Mouse (Mus musculus): Measurements from ENCODE around the gene Clcn1. TPM values are rescaled to one million over a fixed set of nuclear protein-coding genes. Genes with fewer than 3 reads are reported as not detected.

Clcn1 gene
- polyA plus RNA-seq (2015; fragmentation: Nextera tagmentation; extraction: Ambion mirVana) = 0.33 and 1.0 TPM in 2 replicates

GRCm38 (mm10) chr6:42286448-42286847 is at the start of gene Clcn1:
TSS of gene Clcn1 (plus strand) at chr6:42286685.
- Histone ChIP-seq H3K4me2 (no peak within 1 kb of the TSS), H3K4me3 (no peak within 1 kb of the TSS), H3K9ac (no peak within 1 kb of the TSS), H3K27ac (no peak within 1 kb of the TSS), H3K36me3 (peaks cover 22% of the 10 kb centered on the region), H3K9me3 (no peaks in the 10 kb centered on the region), H3K4me1 (no peaks in the 10 kb centered on the region), H3K27me3 (no peaks in the 10 kb centered on the region)
- WGBS = 57% methylated on average over 5 of the region's 5 CpGs
- peak; percentile 49; the same call in 1 of the 2 replicates for ATAC-seq (ENCODE audit: insufficient number of reproducible peaks, low FRiP score, low TSS enrichment, low read depth)

- Histone ChIP-seq H3K4me1 (no peaks in the 10 kb centered on the region), H3K27ac (no peak overlapping the region), H3K4me2 (no peak overlapping the region), H3K4me3 (no peak overlapping the region), H3K27me3 (no peaks in the 10 kb centered on the region), H3K36me3 (no peaks in the 10 kb centered on the region), H3K9me3 (no peaks in the 10 kb centered on the region), H3K9ac (no peak overlapping the region)
- ATAC-seq (ENCODE audit: insufficient number of reproducible peaks, low FRiP score, low TSS enrichment, low read depth) = no peak
- WGBS = 70% methylated on average over 6 of the region's 6 CpGs
Observed at GRCm38 (mm10) chr6:42237276-42237805, 49.1 kb upstream of the Clcn1 start.

- WGBS = 70% methylated on average over 6 of the region's 6 CpGs
- H3K27ac ChIP-seq = no peak overlapping the region
- no peak for ATAC-seq (ENCODE audit: insufficient number of reproducible peaks, low FRiP score, low TSS enrichment, low read depth)
- H3K36me3 ChIP-seq = no peaks in the 10 kb centered on the region
- no peak overlapping the region for H3K4me3 ChIP-seq
- H3K9ac ChIP-seq = no peak overlapping the region
- H3K27me3 ChIP-seq = no peaks in the 10 kb centered on the region
- no peak overlapping the region for H3K4me2 ChIP-seq
- peaks cover 9% of the 10 kb centered on the region; the same call in 1 of the 2 replicates for H3K4me1 ChIP-seq
- H3K9me3 ChIP-seq = no peaks in the 10 kb centered on the region
Observed at GRCm38 (mm10) chr6:42241311-42242045, 45.0 kb upstream of the Clcn1 start.

GRCm38 (mm10) chr6:42245711-42246353 is 40.7 kb upstream of the Clcn1 start, which contains the start of gene Gstk1:
TSS of gene Gstk1 (plus strand) at chr6:42245935.
- Histone ChIP-seq H3K9ac (peak within 1 kb of the TSS; percentile 49), H3K36me3 (no peaks in the 10 kb centered on the region), H3K4me2 (peak within 1 kb of the TSS; percentile 80), H3K27ac (no peak within 1 kb of the TSS), H3K4me3 (peak within 1 kb of the TSS; percentile 49), H3K27me3 (peaks cover 6% of the 10 kb centered on the region; the same call in 1 of the 2 replicates), H3K4me1 (peaks cover 9% of the 10 kb centered on the region; the same call in 1 of the 2 replicates), H3K9me3 (no peaks in the 10 kb centered on the region)
- peak; percentile 96 for ATAC-seq (ENCODE audit: insufficient number of reproducible peaks, low FRiP score, low TSS enrichment, low read depth)
- 2% methylated on average over 28 of the region's 28 CpGs for WGBS

- Histone ChIP-seq H3K27ac (no peak overlapping the region), H3K27me3 (peaks cover 6% of the 10 kb centered on the region; the same call in 1 of the 2 replicates), H3K9me3 (no peaks in the 10 kb centered on the region), H3K4me1 (peaks cover 9% of the 10 kb centered on the region; the same call in 1 of the 2 replicates), H3K4me2 (peak overlapping the region; percentile 17; the same call in 1 of the 2 replicates), H3K9ac (no peak overlapping the region), H3K4me3 (0 out of 2 replicates have a peak overlapping the region, but pooled peaks have one; percentile 2), H3K36me3 (no peaks in the 10 kb centered on the region)
- 12% methylated on average over 8 of the region's 8 CpGs for WGBS
- no peak for ATAC-seq (ENCODE audit: insufficient number of reproducible peaks, low FRiP score, low TSS enrichment, low read depth)
Observed at GRCm38 (mm10) chr6:42247173-42247572, 39.3 kb upstream of the Clcn1 start.

GRCm38 (mm10) chr6:42247981-42248380 is 38.5 kb upstream of the Clcn1 start:
- no peaks in the 10 kb centered on the region for H3K36me3 ChIP-seq
- H3K4me1 ChIP-seq = peaks cover 9% of the 10 kb centered on the region; the same call in 1 of the 2 replicates
- H3K27me3 ChIP-seq = peaks cover 6% of the 10 kb centered on the region; the same call in 1 of the 2 replicates
- H3K9ac ChIP-seq = no peak overlapping the region
- H3K27ac ChIP-seq = no peak overlapping the region
- 89% methylated on average over 1 of the region's 1 CpGs for WGBS
- no peak overlapping the region for H3K4me3 ChIP-seq
- H3K9me3 ChIP-seq = no peaks in the 10 kb centered on the region
- no peak overlapping the region for H3K4me2 ChIP-seq
- ATAC-seq (ENCODE audit: insufficient number of reproducible peaks, low FRiP score, low TSS enrichment, low read depth) = no peak

GRCm38 (mm10) chr6:42251791-42252190 is 34.7 kb upstream of the Clcn1 start:
- H3K9ac ChIP-seq = no peak overlapping the region
- no peak overlapping the region for H3K27ac ChIP-seq
- no peaks in the 10 kb centered on the region for H3K9me3 ChIP-seq
- no peaks in the 10 kb centered on the region for H3K4me1 ChIP-seq
- no peak overlapping the region for H3K4me2 ChIP-seq
- H3K36me3 ChIP-seq = no peaks in the 10 kb centered on the region
- H3K27me3 ChIP-seq = peaks cover 6% of the 10 kb centered on the region; the same call in 1 of the 2 replicates
- no peak for ATAC-seq (ENCODE audit: insufficient number of reproducible peaks, low FRiP score, low TSS enrichment, low read depth)
- WGBS = 85% methylated on average over 4 of the region's 4 CpGs
- no peak overlapping the region for H3K4me3 ChIP-seq

GRCm38 (mm10) chr6:42253103-42253502 is 33.4 kb upstream of the Clcn1 start:
- H3K27me3 ChIP-seq = no peaks in the 10 kb centered on the region
- no peak overlapping the region for H3K4me2 ChIP-seq
- 78% methylated on average over 2 of the region's 2 CpGs for WGBS
- no peaks in the 10 kb centered on the region for H3K4me1 ChIP-seq
- H3K9me3 ChIP-seq = no peaks in the 10 kb centered on the region
- ATAC-seq (ENCODE audit: insufficient number of reproducible peaks, low FRiP score, low TSS enrichment, low read depth) = no peak
- no peaks in the 10 kb centered on the region for H3K36me3 ChIP-seq
- no peak overlapping the region for H3K9ac ChIP-seq
- no peak overlapping the region for H3K4me3 ChIP-seq
- H3K27ac ChIP-seq = no peak overlapping the region

GRCm38 (mm10) chr6:42257303-42257863 is 29.1 kb upstream of the Clcn1 start:
- no peaks in the 10 kb centered on the region for H3K9me3 ChIP-seq
- H3K27me3 ChIP-seq = no peaks in the 10 kb centered on the region
- ATAC-seq (ENCODE audit: insufficient number of reproducible peaks, low FRiP score, low TSS enrichment, low read depth) = no peak
- H3K4me1 ChIP-seq = peaks cover 6% of the 10 kb centered on the region; the same call in 1 of the 2 replicates
- H3K36me3 ChIP-seq = no peaks in the 10 kb centered on the region
- no peak overlapping the region for H3K27ac ChIP-seq
- no peak overlapping the region for H3K4me2 ChIP-seq
- WGBS = 17% methylated on average over 11 of the region's 11 CpGs
- no peak overlapping the region for H3K9ac ChIP-seq
- H3K4me3 ChIP-seq = no peak overlapping the region

GRCm38 (mm10) chr6:42260430-42260829 is 26.1 kb upstream of the Clcn1 start:
- Histone ChIP-seq H3K9me3 (no peaks in the 10 kb centered on the region), H3K27me3 (no peaks in the 10 kb centered on the region), H3K4me3 (no peak overlapping the region), H3K27ac (no peak overlapping the region), H3K36me3 (no peaks in the 10 kb centered on the region), H3K4me1 (peaks cover 8% of the 10 kb centered on the region; the same call in 1 of the 2 replicates), H3K4me2 (no peak overlapping the region), H3K9ac (no peak overlapping the region)
- no peak for ATAC-seq (ENCODE audit: insufficient number of reproducible peaks, low FRiP score, low TSS enrichment, low read depth)
- 45% methylated on average over 6 of the region's 6 CpGs for WGBS

GRCm38 (mm10) chr6:42261524-42262170 is 24.8 kb upstream of the Clcn1 start, which contains the start of gene Tmem139:
TSS of gene Tmem139 (plus strand) at chr6:42261970.
- Histone ChIP-seq H3K36me3 (no peaks in the 10 kb centered on the region), H3K4me3 (peak within 1 kb of the TSS; percentile 14; the same call in 1 of the 2 replicates), H3K4me2 (peak within 1 kb of the TSS; percentile 31), H3K4me1 (peaks cover 11% of the 10 kb centered on the region; the same call in 1 of the 2 replicates), H3K27me3 (no peaks in the 10 kb centered on the region), H3K9ac (no peak within 1 kb of the TSS), H3K9me3 (no peaks in the 10 kb centered on the region), H3K27ac (no peak within 1 kb of the TSS)
- WGBS = 17% methylated on average over 20 of the region's 20 CpGs
- no peak for ATAC-seq (ENCODE audit: insufficient number of reproducible peaks, low FRiP score, low TSS enrichment, low read depth)
